Mouse (Mus musculus) embryo, embryonic 10 days (tissue): ENCODE measurements at regions not wholly inside any gene's neighbourhood (a gene's known extent, or its start where the extent isn't known, plus 50 kb on each side); places are given as distances from the start of the nearest gene placed in this dataset.

Experiments used
- DNase-seq: peaks from one replicate; pipeline ENCODE4 v3.0.0-alpha.2; 2015; ENCODE audit warnings: low spot score

DNA sequence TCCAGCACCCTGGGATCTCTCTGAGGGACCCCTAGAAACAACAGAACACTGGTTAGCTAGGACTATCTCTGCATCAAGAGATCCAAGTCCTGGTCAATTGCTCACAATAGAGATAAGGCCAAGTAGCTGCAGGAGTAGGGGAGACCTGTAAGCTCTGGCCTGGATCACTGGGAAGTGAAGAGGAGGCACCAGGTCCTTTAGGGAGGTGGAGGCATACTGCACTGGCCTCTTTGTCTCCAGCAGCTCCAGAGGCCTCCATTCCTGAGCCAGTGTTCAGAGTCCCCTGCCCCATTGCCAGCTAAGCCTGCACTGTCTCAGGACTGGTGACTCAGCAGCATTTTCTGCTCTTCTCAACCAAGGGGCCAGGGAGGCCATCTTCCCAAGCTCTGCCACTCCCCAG is 262.3 kb upstream of the Gm4791 start:
- peak; percentile 12 for DNase-seq

DNA sequence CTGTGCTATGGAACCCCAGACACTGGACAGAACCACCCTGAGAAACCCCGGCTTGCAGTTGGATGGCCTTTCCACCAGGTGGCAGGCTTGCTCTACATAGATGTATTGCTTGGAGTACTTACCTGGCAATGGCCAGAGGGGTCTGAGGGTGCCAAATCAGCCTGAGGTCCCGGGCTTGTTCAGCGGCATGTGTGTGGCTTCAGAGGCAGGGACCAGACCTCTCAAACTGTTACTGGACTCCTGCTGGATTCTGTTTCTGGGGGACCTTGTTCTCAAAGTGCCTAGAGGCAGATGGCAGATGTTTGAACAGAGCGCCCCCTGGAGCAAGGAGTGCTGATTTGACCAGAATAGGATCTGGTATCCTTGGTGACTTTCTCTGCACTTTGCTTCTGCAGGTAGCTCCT is 262.9 kb upstream of the Gm4791 start:
- peak; percentile 88 for DNase-seq

DNA sequence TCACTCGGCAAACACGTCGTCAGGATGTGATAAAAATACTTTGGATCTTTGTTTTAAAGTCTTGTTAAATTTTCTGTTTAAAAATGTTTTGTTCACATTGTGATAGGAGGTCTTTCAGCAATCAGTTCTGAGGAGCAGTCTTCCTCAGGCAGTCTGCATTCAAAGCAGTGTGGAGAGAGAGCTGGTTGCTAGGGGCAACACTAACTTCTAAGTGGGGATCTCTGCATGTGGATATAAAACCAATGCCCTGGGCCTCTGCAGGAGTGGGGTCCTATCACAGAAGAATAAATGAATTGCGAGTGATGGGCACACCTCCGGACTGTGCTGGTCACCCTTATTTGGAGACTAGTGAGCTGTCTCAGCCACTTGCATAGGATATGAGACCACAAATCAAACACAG is 270.1 kb upstream of the Gm4791 start:
- peak; percentile 8 for DNase-seq

DNA sequence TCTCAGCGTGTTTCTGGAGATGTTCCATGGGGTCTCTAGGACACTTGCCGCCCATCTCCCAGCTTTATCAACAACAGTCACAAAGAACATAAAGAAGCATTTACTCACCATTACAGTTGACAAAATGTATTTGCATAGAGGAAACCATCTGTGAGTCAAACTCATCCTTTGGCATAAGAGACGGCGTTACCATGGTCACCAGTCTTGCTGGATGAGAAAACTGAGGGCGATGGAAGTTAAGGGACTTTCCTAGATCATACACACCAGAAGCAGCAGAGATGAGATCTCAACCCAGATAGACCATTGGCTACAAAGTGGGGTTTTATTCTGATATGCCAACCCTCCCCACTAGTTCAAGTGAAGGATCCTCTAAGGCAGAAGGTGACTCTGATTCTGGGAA is 274.3 kb upstream of the Gm4791 start:
- no peak for DNase-seq

DNA sequence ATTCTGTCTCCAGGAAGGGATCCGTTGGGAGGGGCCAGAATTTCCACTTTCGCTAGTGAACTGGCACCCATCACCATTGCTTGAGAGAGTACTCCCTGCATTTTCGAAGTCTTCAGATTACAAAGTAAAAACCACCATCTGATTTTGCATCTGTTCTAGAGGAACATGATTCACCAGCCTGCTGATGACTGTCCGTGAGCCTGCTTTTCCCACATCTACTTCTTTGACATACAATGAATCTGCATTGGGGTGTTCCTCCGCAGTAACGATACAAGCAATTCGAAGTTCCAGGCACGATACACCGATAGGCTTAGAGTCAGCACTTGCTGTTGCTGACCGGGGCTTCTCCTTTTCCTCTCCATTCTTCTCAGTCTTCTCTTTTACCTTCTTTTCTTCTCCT is 285.1 kb upstream of the Gm4791 start:
- DNase-seq = no peak

DNA sequence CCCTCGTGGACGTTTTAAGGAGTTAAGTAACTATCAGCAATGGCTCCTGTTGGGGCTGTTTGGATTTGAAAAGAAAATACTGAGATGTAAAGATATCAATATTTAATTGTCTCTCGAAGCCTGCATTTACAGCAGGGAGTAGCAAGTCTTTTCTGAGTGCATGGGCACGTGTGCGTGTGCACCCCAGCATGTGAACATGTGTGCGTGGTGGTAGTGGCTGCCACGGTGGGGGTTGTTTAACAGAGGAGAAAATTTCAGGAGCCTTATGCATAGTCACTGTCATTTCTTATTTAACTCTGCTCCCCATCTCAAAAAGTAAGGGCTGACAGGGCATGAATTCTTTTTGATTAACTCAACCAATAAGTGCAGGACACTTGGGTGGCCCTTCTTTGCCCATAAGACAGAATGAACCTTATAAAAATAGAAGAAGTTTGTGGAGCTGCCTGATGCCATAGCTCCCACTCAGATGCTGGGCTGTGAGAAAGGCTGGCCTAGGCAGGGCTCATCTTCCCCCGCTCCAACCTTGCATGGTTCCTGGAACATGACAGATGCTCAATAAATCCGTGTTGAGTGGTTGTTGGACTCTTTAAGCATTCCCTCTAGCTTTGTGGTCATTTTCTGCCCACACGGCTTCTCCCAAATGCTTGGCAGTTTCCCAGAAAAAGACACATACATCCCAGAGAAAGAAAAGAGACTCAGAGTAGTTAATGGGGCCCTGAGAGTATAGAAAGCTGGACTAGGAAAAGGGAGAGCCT is 294.2 kb upstream of the Gm4791 start:
- no peak for DNase-seq

DNA sequence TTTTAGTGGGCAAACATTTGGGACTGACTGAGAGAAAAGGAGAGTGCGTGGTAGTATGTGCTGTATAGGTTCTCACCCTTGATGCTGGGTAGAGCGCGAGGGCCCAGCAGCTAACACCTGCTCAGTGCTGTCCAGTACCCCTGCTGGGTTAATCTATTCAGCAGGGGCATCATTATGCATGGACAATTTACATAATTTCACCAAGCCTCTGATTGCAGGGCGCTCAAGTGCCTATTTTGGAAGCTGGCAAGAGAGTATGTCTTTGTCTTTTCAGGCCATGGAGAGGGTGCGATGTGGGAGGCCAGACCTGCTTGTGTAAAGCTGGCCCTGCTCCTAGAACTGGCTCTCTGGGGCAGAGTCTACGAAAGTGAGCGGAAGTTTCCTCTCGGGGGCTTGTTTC is 294.9 kb upstream of the Gm4791 start:
- DNase-seq = no peak

DNA sequence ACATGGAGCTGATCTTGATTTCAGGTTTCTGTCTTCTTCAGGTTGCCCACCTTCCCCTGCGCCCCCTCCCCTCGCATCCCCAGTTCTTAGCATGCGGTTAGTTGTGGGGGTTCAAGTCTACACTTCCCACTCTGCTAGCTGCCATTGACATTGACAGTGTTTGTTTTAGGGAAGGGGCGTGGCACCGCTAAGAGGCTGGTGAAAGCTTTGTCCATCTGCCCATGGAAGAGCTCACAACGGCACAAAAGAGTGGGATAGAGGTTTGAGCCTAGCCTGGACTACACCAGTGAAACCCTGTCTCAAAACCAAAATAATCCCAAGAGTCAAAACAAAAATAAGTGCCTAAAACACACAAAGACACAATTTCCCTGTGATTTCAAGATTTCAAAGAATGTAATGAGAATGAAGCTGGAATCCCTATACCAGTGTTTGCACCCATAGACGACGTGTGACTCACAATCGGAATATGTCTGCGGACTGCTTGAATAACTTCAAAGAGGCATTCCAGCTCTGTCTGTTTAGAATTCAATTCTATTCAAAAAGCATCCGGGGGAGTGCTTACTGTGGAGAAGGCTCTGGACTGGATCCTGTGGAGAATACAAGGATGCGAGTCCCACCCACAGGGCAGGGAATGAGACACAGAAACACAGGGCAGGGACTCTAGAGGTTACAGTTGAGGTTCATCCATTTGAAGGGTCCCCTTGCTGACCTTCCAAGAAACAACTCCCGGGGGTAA is 295.5 kb upstream of the Gm4791 start:
- peak; percentile 7 for DNase-seq

DNA sequence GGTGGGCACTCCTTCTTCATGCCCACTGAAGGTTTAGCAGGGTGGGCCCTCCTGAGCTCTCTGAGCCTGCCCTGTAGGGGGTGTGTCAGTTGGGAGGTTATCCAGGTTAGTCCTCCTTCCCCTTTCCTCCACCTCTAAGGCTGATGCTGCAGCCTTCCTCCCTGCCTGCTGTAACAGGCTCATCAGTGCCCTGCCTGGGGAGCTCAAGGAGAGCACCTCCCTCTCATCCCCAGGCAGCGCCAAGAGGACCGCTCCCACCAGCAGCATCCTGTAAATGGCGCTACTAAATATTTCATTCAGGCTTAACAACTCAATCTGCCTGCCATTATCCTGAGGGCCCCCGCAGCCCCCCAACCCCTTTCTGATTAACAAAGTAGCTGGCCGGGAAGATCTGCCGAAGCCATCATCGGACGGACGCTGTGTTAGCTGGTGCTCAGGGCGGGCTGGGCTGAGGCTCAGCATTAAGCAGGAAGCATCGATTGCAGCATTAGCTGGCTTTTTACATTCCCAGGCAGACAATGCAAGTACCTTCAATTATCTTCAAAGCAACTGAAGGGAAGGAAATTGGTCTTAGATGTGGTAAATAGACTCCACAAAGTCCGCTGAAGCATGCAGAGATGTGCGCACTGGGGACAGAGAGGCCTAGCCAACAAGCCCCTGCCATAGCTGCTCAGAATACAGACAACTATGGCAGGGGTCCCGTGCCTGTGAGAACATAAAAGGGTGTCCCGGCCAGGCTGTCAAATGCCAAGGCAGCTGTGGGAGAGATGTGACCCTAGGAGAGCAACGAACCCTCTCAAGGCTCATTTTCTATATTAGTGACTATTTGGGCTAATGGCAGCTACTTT is 296.3 kb upstream of the Gm4791 start:
- DNase-seq = peak; percentile 21

DNA sequence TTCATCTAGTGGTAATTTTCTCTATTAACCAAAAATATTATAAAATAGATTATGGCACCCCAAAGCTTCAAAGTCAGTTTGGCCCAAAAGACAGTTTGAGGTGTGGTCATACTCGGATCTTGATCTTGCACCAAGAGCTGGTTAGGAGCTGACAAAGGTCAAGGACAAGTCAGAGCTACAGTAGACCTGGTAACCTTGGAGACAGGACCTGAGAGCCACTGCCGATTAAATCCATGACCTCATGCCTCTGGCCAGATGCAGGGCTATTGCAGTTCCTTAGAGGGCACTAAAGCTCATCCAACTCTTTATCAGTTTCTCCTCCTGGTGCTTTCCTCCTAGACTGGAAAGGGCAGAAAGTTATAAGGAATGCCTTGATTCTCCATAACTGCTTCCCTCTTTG is 302.4 kb upstream of the Gm4791 start:
- no peak for DNase-seq

DNA sequence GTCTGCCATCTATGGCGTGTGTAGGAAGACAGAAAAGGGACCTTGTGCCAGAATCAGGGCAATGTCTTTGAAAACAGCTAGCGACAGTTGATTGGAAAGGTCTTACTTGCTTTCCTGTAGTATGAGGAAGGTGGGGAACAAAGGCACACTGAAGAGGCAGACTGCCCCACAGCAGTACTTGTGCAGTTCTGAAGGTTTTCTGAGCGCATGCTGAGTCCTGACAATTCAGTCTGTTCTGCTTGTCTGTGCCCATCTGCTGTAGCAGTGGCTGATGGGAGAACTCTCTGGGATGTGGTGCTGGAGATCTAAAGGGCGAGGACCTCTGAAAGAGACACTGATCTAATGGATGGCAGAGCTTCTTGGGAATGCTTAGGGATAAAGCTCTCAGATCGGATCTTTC is 309.2 kb upstream of the Gm4791 start:
- DNase-seq = no peak

DNA sequence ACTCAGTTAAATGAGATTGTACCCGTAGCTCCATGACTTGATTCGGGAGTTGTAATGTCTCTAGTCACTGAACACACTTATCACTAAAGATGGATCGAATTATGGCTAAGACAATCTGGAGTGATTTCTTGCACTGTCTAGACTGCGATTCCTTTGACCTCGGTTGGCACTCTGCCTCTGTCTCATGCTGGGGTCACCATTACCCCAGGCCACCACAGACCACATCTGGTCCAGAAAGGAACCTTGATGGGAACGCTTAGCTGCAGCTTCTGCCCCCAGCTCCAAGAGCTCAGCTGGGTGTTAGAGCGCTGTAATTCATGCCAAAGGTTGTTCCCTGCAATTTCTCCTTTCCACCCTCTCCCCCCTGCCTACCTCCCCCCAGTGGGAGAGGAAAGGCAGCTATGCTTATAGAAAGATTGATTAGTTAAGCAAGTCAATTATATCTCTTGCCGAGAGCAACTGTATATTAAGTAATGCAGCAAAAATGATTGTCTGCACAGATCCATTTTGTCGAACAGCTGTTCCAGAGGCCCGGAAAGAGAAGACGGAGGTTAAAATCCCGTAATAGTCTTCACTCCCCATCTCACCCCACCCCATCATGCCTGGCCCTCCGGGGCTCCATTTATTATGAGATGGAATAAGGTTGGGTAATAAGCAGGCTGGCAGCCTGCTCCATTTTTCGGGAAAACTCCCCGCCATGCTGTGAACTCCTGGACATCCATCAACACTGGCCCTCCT is 314.3 kb upstream of the Gm4791 start:
- no peak for DNase-seq

DNA sequence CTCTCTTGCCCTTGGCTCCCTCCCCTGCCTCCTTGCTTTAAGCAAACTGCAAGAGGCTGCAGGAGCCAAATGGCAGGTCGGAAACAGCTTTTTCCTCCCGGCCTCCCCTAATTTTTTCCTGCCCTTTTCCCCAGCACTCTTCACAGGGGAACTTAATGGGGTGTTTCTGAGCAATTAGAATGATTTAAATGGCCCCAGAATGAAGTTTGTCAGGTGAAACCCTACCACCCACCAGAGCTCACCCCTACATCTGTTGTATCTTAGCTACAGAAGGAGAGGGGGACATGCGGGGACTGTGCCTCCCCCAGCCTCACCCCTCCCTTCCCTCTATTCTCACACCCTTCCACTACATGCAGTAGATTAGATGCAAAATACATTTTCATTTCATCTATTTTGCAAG is 326.5 kb upstream of the Gm4791 start:
- DNase-seq = no peak

DNA sequence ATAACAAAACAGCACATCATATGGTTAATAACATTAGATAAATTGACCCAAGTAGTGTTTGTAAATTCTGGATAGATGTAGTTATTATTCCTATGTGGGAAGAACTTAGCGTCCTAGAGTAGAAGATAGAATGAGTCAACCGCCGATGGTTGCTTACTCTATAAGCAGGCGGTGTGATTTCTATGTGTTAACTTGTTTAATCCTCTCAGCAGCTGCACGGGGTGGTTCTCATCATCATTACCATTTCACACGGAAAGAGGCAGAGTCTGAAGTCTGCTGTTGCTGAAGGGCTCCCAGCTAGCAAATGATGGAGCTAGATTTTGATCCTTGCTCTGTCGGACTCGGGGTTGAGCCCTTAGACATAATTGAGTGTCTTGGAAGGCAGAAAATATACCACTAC is 334.6 kb upstream of the 4931429L15Rik start:
- DNase-seq = no peak

DNA sequence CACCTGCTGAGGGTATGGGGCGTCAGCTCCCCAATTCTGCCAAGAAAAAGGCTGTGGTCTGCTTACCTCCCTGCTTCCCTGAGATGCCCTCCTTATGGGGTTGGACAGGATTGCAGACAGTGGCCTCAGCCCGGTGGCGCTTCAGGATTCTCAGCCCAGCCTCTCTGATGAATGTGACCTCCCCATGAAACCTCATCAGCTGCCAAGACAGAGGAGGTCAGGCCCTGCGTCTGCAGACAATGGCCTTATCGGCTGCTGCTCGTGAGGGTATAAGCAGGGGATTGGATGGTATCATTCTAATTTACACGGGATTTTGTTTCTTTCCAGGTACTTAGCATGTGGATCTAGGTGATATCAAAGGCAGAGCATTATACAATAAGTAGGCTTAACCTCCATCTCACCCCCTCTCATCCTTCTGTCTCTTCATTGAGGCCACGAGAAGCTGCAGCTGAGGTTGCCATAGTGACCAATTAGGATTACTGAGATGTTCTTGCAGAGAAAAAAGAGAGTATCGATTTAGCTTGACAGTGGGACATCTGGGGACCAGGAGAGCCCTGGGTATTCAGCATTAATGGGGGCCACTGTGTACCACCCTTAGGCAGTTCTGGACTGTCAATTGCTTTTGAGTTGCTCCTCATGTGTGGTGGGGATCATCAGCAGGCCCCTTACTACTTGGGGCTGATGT is 327.6 kb upstream of the 4931429L15Rik start:
- DNase-seq = peak; percentile 36

DNA sequence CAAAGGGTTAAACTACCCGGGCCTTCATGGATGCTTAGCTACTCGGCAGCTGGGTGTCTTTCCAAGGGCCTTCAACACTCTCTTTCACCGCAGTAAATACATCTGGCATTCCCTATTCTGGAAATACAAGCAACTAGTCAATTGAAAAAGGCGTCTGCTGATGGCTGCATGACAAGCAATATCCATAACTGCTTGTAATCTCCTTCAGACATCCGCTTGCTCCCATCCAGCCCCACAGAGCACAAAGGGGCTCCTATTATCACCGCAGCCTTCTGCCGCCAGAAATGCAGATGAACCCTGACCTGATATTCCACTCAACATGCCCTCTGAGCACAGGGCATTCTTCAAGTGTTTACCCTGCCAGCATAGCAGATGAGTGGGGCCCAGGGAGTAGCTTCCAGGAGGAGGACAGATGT is 325.7 kb upstream of the 4931429L15Rik start:
- peak; percentile 33 for DNase-seq

DNA sequence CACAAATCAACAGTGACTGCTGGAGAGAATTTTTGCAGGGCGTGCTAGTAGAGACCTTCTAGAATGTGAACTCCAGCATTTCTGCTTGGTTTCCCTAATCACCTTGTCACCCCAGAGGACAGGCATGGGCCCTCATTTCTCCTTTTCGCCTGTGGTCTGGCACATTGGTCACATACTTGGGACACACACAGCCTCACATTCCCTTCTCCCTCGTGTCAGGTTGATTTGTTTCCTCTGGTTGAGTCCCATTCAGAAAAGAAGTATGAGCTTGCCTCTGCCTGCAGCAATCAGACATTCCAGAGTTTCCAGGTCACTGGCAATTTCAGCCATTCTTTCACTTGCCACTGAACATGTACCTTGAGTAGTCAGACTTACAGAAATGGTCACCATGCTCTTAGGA is 323.8 kb upstream of the 4931429L15Rik start:
- DNase-seq = peak; percentile 14

DNA sequence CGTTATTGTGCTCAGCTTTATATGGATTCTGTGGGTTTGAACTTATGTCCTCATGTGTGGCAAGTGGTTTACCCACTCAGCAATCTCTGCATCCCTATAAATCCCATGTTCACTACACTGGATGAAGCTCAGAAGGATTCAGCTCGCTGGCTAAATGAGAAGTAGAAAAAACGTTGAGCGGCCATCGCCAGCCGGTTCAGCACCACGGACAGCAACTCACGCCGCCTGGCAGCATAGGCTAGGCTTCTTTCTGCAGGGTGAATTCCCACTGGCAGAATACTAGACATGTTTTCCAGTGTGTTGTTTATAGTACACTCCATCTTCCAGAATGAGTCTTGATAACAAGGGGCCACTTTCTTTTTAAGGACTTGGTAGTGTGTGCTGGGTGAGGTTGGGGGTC is 322.9 kb upstream of the 4931429L15Rik start:
- peak; percentile 87 for DNase-seq

DNA sequence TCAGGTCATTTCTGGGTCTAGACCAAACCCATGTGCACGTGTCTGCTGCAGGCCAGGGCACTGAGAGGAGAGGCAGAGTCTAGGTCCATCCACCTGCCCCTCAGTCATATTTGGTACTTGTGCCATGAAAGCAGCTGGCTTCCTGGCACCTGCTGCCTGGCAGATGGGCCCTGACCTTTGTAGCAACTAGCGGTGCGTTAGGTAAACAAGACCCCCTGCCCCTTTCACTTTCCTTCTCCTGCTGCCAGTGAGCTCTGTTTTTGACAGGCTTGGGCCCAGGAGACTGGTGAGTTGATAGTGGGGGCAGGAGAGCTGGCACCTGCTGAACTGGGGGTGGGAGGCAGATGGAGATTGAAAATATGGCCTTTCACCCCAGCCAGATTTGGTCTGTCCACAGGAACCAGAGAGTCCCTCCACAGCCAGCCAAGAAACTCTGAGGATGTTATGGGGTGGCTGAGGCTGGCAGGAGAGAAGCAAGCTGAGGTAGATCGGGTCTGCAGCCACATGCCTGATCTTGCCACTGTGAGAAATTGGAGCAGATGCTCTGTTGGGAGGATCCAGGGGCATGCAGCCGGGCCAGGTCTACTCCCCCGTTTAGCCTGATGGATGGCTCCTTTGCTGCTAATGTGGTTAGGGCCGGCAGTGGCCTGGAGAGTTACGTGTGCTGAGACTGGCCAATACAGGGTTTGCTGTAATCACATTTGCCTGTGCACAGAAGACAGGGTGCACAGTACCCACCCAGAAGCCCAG is 316.6 kb upstream of the 4931429L15Rik start:
- DNase-seq = no peak

DNA sequence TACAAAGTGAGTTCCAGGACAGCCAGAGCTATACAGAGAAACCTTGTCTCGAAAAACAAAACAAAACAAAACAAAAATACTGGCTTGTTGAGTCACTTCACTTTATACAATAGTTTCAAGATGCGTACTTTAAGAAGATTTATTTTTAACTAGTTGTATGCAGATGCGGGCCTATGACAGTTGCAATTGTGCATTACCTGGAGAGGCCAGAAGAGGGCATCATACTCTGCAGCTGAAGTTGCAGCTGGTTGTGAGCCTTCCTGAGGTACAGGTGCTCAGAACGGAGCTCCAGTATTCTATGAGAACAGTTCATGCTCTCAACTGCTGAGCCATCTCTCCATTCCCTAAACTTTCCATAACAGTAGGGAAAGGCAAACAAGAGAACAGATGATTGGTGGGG is 314.2 kb upstream of the 4931429L15Rik start:
- DNase-seq = peak; percentile 26

DNA sequence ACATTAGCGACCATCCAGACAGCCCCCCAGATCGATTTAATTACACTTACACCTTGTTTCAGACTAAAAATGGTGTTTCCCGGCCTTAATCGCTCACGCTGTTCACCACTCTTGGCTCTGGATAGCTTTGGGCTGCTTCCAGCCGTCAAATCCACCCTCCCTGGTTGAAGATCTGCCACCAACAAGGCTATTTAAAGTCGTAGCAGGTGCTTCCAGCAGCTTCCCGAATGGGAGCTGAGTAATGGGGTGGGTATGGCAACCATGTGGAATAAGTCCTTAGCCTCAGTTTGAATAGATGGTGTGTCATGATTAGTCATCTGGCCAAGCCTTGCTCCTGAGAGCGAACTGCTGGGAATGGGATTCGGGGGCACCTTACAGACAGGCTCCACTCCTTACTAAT is 312.8 kb upstream of the 4931429L15Rik start:
- DNase-seq = no peak
